Mouse (Mus musculus) small intestine, adult 2 months (tissue): Measurements from ENCODE around the gene Dnajc7.

Experiments
- CTCF ChIP-seq: fragments of 200-500 bp; IDR thresholded peaks from 2 replicates; pipeline ENCODE4 v1.5.1; 2012; ENCODE audit warnings: low read depth, mild to moderate bottlenecking, control low read depth, inconsistent platforms, low read length, moderate library complexity, mixed read lengths; ENCODE audit not compliant: insufficient replicate concordance, insufficient read length; ENCODE audit errors: extremely low read depth
- POLR2A ChIP-seq: fragments of 200-500 bp; IDR thresholded peaks from 2 replicates; pipeline ENCODE4 v1.6.1; 2012; ENCODE audit warnings: low read depth, mild to moderate bottlenecking, control low read depth, inconsistent platforms, low read length, moderate library complexity

DNA sequence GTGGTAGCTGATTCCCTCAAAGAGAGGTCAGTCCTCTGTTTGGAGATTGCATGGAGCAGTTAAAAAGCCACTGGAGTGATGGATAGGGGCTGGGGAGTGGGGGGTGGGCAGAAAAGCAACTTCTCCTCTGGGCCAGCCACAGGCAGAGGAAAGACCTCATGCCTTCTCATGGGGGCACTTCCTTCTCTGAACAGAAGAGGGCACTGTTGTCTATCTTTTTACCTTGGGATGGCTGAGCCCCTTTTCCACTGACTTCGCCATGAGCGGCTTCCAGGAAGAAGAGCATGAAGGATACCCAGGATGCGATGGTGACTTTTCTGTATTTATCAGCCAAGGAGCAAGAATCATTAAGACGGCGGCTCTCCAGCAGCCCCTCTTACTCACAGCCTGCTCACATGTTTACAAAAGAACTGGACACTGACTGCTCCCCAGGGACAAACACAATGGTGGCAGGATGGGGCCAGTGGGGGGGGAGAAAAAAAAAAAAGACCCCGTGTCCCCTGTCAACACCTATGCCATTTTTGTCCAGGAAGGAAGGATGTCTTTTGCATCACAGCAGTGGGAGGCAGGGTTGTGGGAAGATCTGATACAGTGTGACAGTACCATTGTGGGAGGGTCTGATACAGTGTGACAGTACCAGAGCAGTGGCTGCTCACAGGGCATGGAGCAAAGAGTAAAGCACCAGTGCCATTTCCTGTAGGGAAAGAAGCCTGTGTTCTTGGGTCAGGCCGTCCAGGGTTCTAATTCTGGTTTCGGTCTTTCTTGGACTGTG lies 49.4 kb downstream of the Dnajc7 start:
- TF ChIP-seq POLR2A (no peak), CTCF (peak; percentile 80; the same call in 1 of the 2 replicates)
